Mouse (Mus musculus): Measurements from ENCODE around the gene Klhl11. TPM values are rescaled to one million over a fixed set of nuclear protein-coding genes. Genes with fewer than 3 reads are reported as not detected.

Gene Klhl11
- total RNA-seq, 1 experiment from 2014 or later = 26.0 TPM

GRCm38 (mm10) chr11:100472935-100473295 is 374 bp upstream of the Klhl11 start:
- peak; percentile 10; the same call in 1 of the 2 replicates for ATAC-seq (replicated peaks; ENCODE audit: low read depth, poor library complexity, severe bottlenecking)

GRCm38 (mm10) chr11:100471352-100472196 is 967 bp downstream of the Klhl11 start:
- no peak; the same call in 1 of the 2 replicates for ATAC-seq (replicated peaks; ENCODE audit: low read depth, poor library complexity, severe bottlenecking)

- ATAC-seq (replicated peaks; ENCODE audit: low read depth, poor library complexity, severe bottlenecking) = no peak
These were observed 6.7 kb downstream of the Klhl11 start for GRCm38 (mm10) chr11:100465833-100466232.

- peak; percentile 50; the same call in 1 of the 2 replicates for ATAC-seq (replicated peaks; ENCODE audit: low read depth, poor library complexity, severe bottlenecking)
These were observed 7.2 kb downstream of the Klhl11 start for GRCm38 (mm10) chr11:100465229-100465792.

GRCm38 (mm10) chr11:100462699-100463098 is 9.8 kb downstream of the Klhl11 start:
- ATAC-seq (replicated peaks; ENCODE audit: low read depth, poor library complexity, severe bottlenecking) = no peak

- ATAC-seq (replicated peaks; ENCODE audit: low read depth, poor library complexity, severe bottlenecking) = no peak
These were observed 14.8 kb downstream of the Klhl11 start for GRCm38 (mm10) chr11:100457711-100458110.

GRCm38 (mm10) chr11:100457247-100457646 is 15.3 kb downstream of the Klhl11 start:
- no peak for ATAC-seq (replicated peaks; ENCODE audit: low read depth, poor library complexity, severe bottlenecking)

- no peak for ATAC-seq (replicated peaks; ENCODE audit: low read depth, poor library complexity, severe bottlenecking)
These were observed 29.9 kb downstream of the Klhl11 start for GRCm38 (mm10) chr11:100442625-100443024.

- ATAC-seq (replicated peaks; ENCODE audit: low read depth, poor library complexity, severe bottlenecking) = no peak
These were observed 30.7 kb downstream of the Klhl11 start, which contains the start of the genes Nt5c3b and Klhl10 for GRCm38 (mm10) chr11:100441797-100442196. Gene Nt5c3b, minus strand, starts transcription at chr11:100441808. Gene Klhl10, plus strand, starts transcription at chr11:100441917.

- peak; percentile 94 for ATAC-seq (replicated peaks; ENCODE audit: low read depth, poor library complexity, severe bottlenecking)
These were observed 31.6 kb downstream of the Klhl11 start for GRCm38 (mm10) chr11:100440691-100441522.

GRCm38 (mm10) chr11:100437901-100438300 is 34.6 kb downstream of the Klhl11 start:
- no peak for ATAC-seq (replicated peaks; ENCODE audit: low read depth, poor library complexity, severe bottlenecking)

- ATAC-seq (replicated peaks; ENCODE audit: low read depth, poor library complexity, severe bottlenecking) = no peak
These were observed 36.8 kb downstream of the Klhl11 start for GRCm38 (mm10) chr11:100435678-100436246.

GRCm38 (mm10) chr11:100432002-100432401 is 40.5 kb downstream of the Klhl11 start:
- ATAC-seq (replicated peaks; ENCODE audit: low read depth, poor library complexity, severe bottlenecking) = no peak

- ATAC-seq (replicated peaks; ENCODE audit: low read depth, poor library complexity, severe bottlenecking) = no peak
These were observed 42.5 kb downstream of the Klhl11 start for GRCm38 (mm10) chr11:100430052-100430451.

GRCm38 (mm10) chr11:100428612-100429199 is 43.8 kb downstream of the Klhl11 start:
- no peak for ATAC-seq (replicated peaks; ENCODE audit: low read depth, poor library complexity, severe bottlenecking)

- no peak for ATAC-seq (replicated peaks; ENCODE audit: low read depth, poor library complexity, severe bottlenecking)
These were observed 45.7 kb downstream of the Klhl11 start for GRCm38 (mm10) chr11:100426820-100427219.

GRCm38 (mm10) chr11:100425851-100426250 is 46.7 kb downstream of the Klhl11 start:
- peak; percentile 73 for ATAC-seq (replicated peaks; ENCODE audit: low read depth, poor library complexity, severe bottlenecking)

GRCm38 (mm10) chr11:100423836-100424235 is 48.7 kb downstream of the Klhl11 start:
- ATAC-seq (replicated peaks; ENCODE audit: low read depth, poor library complexity, severe bottlenecking) = no peak

GRCm38 (mm10) chr11:100421537-100421936 is 51.0 kb downstream of the Klhl11 start:
- ATAC-seq (replicated peaks; ENCODE audit: low read depth, poor library complexity, severe bottlenecking) = no peak
